Mouse (Mus musculus) lung, embryonic 14.5 days (tissue): ENCODE measurements at regions not wholly inside any gene's neighbourhood (a gene's known extent, or its start where the extent isn't known, plus 50 kb on each side); places are given as distances from the start of the nearest gene placed in this dataset.
A peak's percentile ranks its signal among the peaks of the same experiment; 100 is the strongest.

Experiments
- ATAC-seq: fragments of 200-750 bp; cut with Nextera tagmentation; 2 replicates; pipeline ENCODE4 v1.8.0; 2017; ENCODE audit warnings: mild to moderate bottlenecking, moderate TSS enrichment, moderate library complexity; ENCODE audit not compliant: insufficient read depth
- DNase-seq: peaks from one replicate; pipeline ENCODE4 v3.0.0-alpha.2; 2015
- H3K27ac ChIP-seq: fragments of 300-500 bp; sonication (generic); 2 replicates; pipeline ENCODE4 v1.5.1; 2014; ENCODE audit warnings: low read depth, mild to moderate bottlenecking, moderate library complexity
- H3K27me3 ChIP-seq: fragments of 300-500 bp; sonication (generic); 2 replicates; pipeline ENCODE4 v1.6.1; 2014; ENCODE audit warnings: low read length, control low read depth; ENCODE audit not compliant: insufficient read depth
- H3K36me3 ChIP-seq: fragments of 300-500 bp; sonication (generic); 2 replicates; pipeline ENCODE4 v1.6.1; 2014; ENCODE audit warnings: control low read depth; ENCODE audit not compliant: insufficient read depth
- H3K4me1 ChIP-seq: fragments of 300-500 bp; sonication (generic); 2 replicates; pipeline ENCODE4 v1.6.1; 2014; ENCODE audit warnings: antibody characterized with exemption, control low read depth; ENCODE audit not compliant: insufficient read depth
- H3K4me2 ChIP-seq: fragments of 300-500 bp; sonication (generic); 2 replicates; pipeline ENCODE4 v1.6.1; 2014; ENCODE audit warnings: mild to moderate bottlenecking
- H3K4me3 ChIP-seq: fragments of 300-500 bp; sonication (generic); 2 replicates; pipeline ENCODE4 v1.5.1; 2014; ENCODE audit warnings: low read depth, low read length
- H3K9ac ChIP-seq: fragments of 300-500 bp; sonication (generic); 2 replicates; pipeline ENCODE4 v1.6.1; 2014
- H3K9me3 ChIP-seq: fragments of 300-500 bp; sonication (generic); 2 replicates; pipeline ENCODE4 v1.6.1; 2016; ENCODE audit warnings: low read depth, low read length, control low read depth
- CTCF ChIP-seq: IDR thresholded peaks from 2 replicates; pipeline ENCODE4 v1.5.1; 2016; ENCODE audit warnings: antibody characterized with exemption, low read depth
- WGBS: fragments of 180-500 bp; shearing (Covaris S2); extraction: QIAGEN DNeasy Blood & Tissue Kit; methylation state at CpG from one replicate; pipeline ENCODE4 v1.1.7; 2014; 5-methylcytosine and 5-hydroxymethylcytosine counted together

- WGBS: 91% methylated on average over 1 of the region's 1 CpGs
These were observed 113.1 kb downstream of the Mis18a start for GRCm38 (mm10) chr16:90614137-90614536.

GRCm38 (mm10) chr16:90610097-90610808, 117.0 kb downstream of the Mis18a start:
- Histone ChIP-seq H3K27me3 (no peaks in the 10 kb centered on the region), H3K9ac (no peak overlapping the region), H3K4me3 (no peak overlapping the region), H3K4me1 (no peaks in the 10 kb centered on the region), H3K4me2 (no peak overlapping the region), H3K9me3 (no peaks in the 10 kb centered on the region), H3K27ac (no peak overlapping the region), H3K36me3 (no peaks in the 10 kb centered on the region)
- ATAC-seq (no peak), DNase-seq (no peak)
- no peak for TF ChIP-seq CTCF
- 84% methylated on average over 22 of the region's 22 CpGs for WGBS

More at GRCm38 (mm10) chr16:90614137-90614536, 113.1 kb downstream of the Mis18a start:
- ATAC-seq (no peak), DNase-seq (peak; percentile 23)
- no peak for TF ChIP-seq CTCF
- H3K4me3 ChIP-seq: no peak overlapping the region
- H3K36me3 ChIP-seq: no peaks in the 10 kb centered on the region
- no peaks in the 10 kb centered on the region for H3K27me3 ChIP-seq
- no peaks in the 10 kb centered on the region for H3K9me3 ChIP-seq
- H3K9ac ChIP-seq: no peak overlapping the region
- no peak overlapping the region for H3K27ac ChIP-seq
- no peaks in the 10 kb centered on the region for H3K4me1 ChIP-seq
- H3K4me2 ChIP-seq: no peak overlapping the region

GRCm38 (mm10) chr16:90599329-90599870, 127.8 kb downstream of the Mis18a start:
- no peak for DNase-seq
- no peak for TF ChIP-seq CTCF

GRCm38 (mm10) chr16:90598727-90599126, 128.5 kb downstream of the Mis18a start:
- WGBS: 77% methylated on average over 7 of the region's 7 CpGs
- no peak overlapping the region for H3K9ac ChIP-seq
- TF ChIP-seq CTCF: no peak

More at GRCm38 (mm10) chr16:90599329-90599870, 127.8 kb downstream of the Mis18a start:
- peaks cover 11% of the 10 kb centered on the region; the same call in 1 of the 2 replicates for H3K9me3 ChIP-seq
- no peak overlapping the region for H3K4me2 ChIP-seq
- ATAC-seq: no peak
- H3K27ac ChIP-seq: no peak overlapping the region
- H3K27me3 ChIP-seq: no peaks in the 10 kb centered on the region
- WGBS: 44% methylated on average over 7 of the region's 7 CpGs
- H3K9ac ChIP-seq: no peak overlapping the region
- H3K36me3 ChIP-seq: no peaks in the 10 kb centered on the region
- no peaks in the 10 kb centered on the region for H3K4me1 ChIP-seq
- no peak overlapping the region for H3K4me3 ChIP-seq

GRCm38 (mm10) chr16:90592721-90593481, 134.3 kb downstream of the Mis18a start:
- no peak for TF ChIP-seq CTCF
- ATAC-seq: peak; percentile 58; the same call in 1 of the 2 replicates
- Histone ChIP-seq H3K36me3 (no peaks in the 10 kb centered on the region), H3K27ac (no peak overlapping the region; the same call in 1 of the 2 replicates), H3K4me2 (no peak overlapping the region), H3K27me3 (no peaks in the 10 kb centered on the region), H3K9ac (no peak overlapping the region), H3K4me1 (0 out of 2 replicates have a peak, but pooled peaks cover 4% of the 10 kb centered on the region), H3K9me3 (no peaks in the 10 kb centered on the region), H3K4me3 (no peak overlapping the region)
- WGBS: 50% methylated on average over 6 of the region's 6 CpGs
- peak; percentile 37 for DNase-seq

More at GRCm38 (mm10) chr16:90598727-90599126, 128.5 kb downstream of the Mis18a start:
- ATAC-seq (no peak), DNase-seq (no peak)
- Histone ChIP-seq H3K27me3 (no peaks in the 10 kb centered on the region), H3K9me3 (peaks cover 11% of the 10 kb centered on the region; the same call in 1 of the 2 replicates), H3K4me1 (no peaks in the 10 kb centered on the region), H3K36me3 (no peaks in the 10 kb centered on the region), H3K4me3 (no peak overlapping the region), H3K27ac (no peak overlapping the region), H3K4me2 (no peak overlapping the region)

- no peak overlapping the region for H3K4me2 ChIP-seq
- no peak for TF ChIP-seq CTCF
- H3K4me3 ChIP-seq: no peak overlapping the region
- no peaks in the 10 kb centered on the region for H3K4me1 ChIP-seq
- DNase-seq (no peak), ATAC-seq (no peak)
- no peak overlapping the region for H3K27ac ChIP-seq
- no peak overlapping the region for H3K9ac ChIP-seq
- no peaks in the 10 kb centered on the region for H3K36me3 ChIP-seq
- no peaks in the 10 kb centered on the region for H3K27me3 ChIP-seq
- H3K9me3 ChIP-seq: no peaks in the 10 kb centered on the region
- WGBS: 77% methylated on average over 7 of the region's 7 CpGs
These were observed 142.0 kb downstream of the Mis18a start for GRCm38 (mm10) chr16:90585171-90585570.

- no peak overlapping the region for H3K4me2 ChIP-seq
- no peaks in the 10 kb centered on the region for H3K27me3 ChIP-seq
- ATAC-seq (no peak), DNase-seq (peak; percentile 2)
- H3K27ac ChIP-seq: no peak overlapping the region
- H3K4me3 ChIP-seq: no peak overlapping the region
- H3K36me3 ChIP-seq: no peaks in the 10 kb centered on the region
- no peaks in the 10 kb centered on the region for H3K9me3 ChIP-seq
- H3K4me1 ChIP-seq: no peaks in the 10 kb centered on the region
- 27% methylated on average over 8 of the region's 8 CpGs for WGBS
- TF ChIP-seq CTCF: no peak
- no peak overlapping the region for H3K9ac ChIP-seq
These were observed 146.8 kb downstream of the Mis18a start for GRCm38 (mm10) chr16:90580411-90580810.
